Mouse (Mus musculus): ENCODE results near the gene Ddx31.

DNA sequence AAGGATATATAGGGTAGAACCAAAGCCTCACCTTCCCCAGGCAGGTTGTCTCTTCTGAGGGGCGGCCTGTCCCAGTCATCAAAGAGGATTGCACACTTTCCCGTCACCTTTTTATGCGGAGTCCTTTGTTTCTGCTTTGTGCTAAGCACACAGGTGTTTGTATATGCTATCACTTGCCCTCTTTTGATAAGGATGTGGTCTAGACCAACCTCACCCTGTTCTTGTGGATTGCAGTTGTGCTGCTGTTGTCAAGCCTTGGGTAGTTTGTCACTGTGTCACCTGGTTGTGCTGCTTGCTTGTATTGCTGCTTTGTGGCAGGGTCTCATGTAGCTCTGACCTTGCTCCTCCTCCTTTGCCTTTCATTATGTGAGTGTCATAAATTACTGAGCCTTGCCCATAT, 12.4 kb downstream of the Ddx31 start:
- no peak for TF ChIP-seq CTCF (IDR thresholded peaks at IDR 0.05; ENCODE audit: insufficient read depth, low read depth, low read length)
- no peak for TF ChIP-seq POLR2A (IDR thresholded peaks at IDR 0.05; ENCODE audit: insufficient read depth, low read depth, low read length)
